Mouse (Mus musculus): ENCODE data around the gene Gm10570. TPM values are rescaled to one million over a fixed set of nuclear protein-coding genes. Genes with fewer than 3 reads are reported as not detected.

Gene Gm10570
- polyA plus RNA-seq, 1 experiment = 0.25 TPM

- peak overlapping the region; percentile 14; the same call in 1 of the 2 replicates for H3K27ac ChIP-seq (ENCODE audit: insufficient read depth, low read depth, low read length)
These were observed 18.9 kb upstream of the Gm10570 start for GRCm38 (mm10) chr4:130327366-130327765.

GRCm38 (mm10) chr4:130325446-130325845 lies 17.0 kb upstream of the Gm10570 start:
- DNase-seq = no peak
- Histone ChIP-seq H3K4me3 (ENCODE audit: insufficient read depth, low read depth, low read length) (no peak overlapping the region), H3K27ac (ENCODE audit: insufficient read depth, low read depth, low read length) (no peak overlapping the region), H3K36me3 (ENCODE audit: control insufficient read depth, insufficient read depth, low read length) (no peaks in the 10 kb centered on the region; the same call in 1 of the 2 replicates), H3K27me3 (replicated peaks; ENCODE audit: control insufficient read depth, insufficient read depth, low read length) (no peaks in the 10 kb centered on the region), H3K4me1 (ENCODE audit: control insufficient read depth, insufficient read depth, low read length) (peaks cover 6% of the 10 kb centered on the region; the same call in 1 of the 2 replicates)
- TF ChIP-seq CTCF (conservative IDR thresholded peaks at IDR 0.05; ENCODE audit: insufficient read depth, insufficient read length, low read depth, low read length) (no peak), POLR2A (IDR thresholded peaks at IDR 0.05; ENCODE audit: low read depth, low read length) (no peak)
- WGBS = 92% methylated on average over 2 of the region's 2 CpGs

More at GRCm38 (mm10) chr4:130327366-130327765, 18.9 kb upstream of the Gm10570 start:
- no peaks in the 10 kb centered on the region; the same call in 1 of the 2 replicates for H3K36me3 ChIP-seq (ENCODE audit: control insufficient read depth, insufficient read depth, low read length)
- H3K4me3 ChIP-seq (ENCODE audit: insufficient read depth, low read depth, low read length) = no peak overlapping the region
- H3K4me1 ChIP-seq (ENCODE audit: control insufficient read depth, insufficient read depth, low read length) = peaks cover 6% of the 10 kb centered on the region; the same call in 1 of the 2 replicates
- TF ChIP-seq POLR2A (IDR thresholded peaks at IDR 0.05; ENCODE audit: low read depth, low read length) = no peak
- 34% methylated on average over 9 of the region's 9 CpGs for WGBS
- no peak for DNase-seq
- no peaks in the 10 kb centered on the region for H3K27me3 ChIP-seq (replicated peaks; ENCODE audit: control insufficient read depth, insufficient read depth, low read length)

- peaks cover 8% of the 10 kb centered on the region; the same call in 1 of the 2 replicates for H3K4me1 ChIP-seq (ENCODE audit: control insufficient read depth, insufficient read depth, low read length)
- no peak for TF ChIP-seq POLR2A (IDR thresholded peaks at IDR 0.05; ENCODE audit: low read depth, low read length)
- no peak for TF ChIP-seq CTCF (conservative IDR thresholded peaks at IDR 0.05; ENCODE audit: insufficient read depth, insufficient read length, low read depth, low read length)
- H3K36me3 ChIP-seq (ENCODE audit: control insufficient read depth, insufficient read depth, low read length) = no peaks in the 10 kb centered on the region; the same call in 1 of the 2 replicates
- H3K27ac ChIP-seq (ENCODE audit: insufficient read depth, low read depth, low read length) = no peak overlapping the region
- 67% methylated on average over 5 of the region's 5 CpGs for WGBS
- H3K27me3 ChIP-seq (replicated peaks; ENCODE audit: control insufficient read depth, insufficient read depth, low read length) = no peaks in the 10 kb centered on the region
- no peak overlapping the region for H3K4me3 ChIP-seq (ENCODE audit: insufficient read depth, low read depth, low read length)
- DNase-seq = no peak
These were observed 15.1 kb upstream of the Gm10570 start for GRCm38 (mm10) chr4:130323607-130324006.

GRCm38 (mm10) chr4:130323165-130323564 lies 14.7 kb upstream of the Gm10570 start:
- WGBS = 75% methylated on average over 1 of the region's 1 CpGs
- Histone ChIP-seq H3K27me3 (replicated peaks; ENCODE audit: control insufficient read depth, insufficient read depth, low read length) (no peaks in the 10 kb centered on the region), H3K4me1 (ENCODE audit: control insufficient read depth, insufficient read depth, low read length) (peaks cover 11% of the 10 kb centered on the region; the same call in 1 of the 2 replicates), H3K36me3 (ENCODE audit: control insufficient read depth, insufficient read depth, low read length) (no peaks in the 10 kb centered on the region; the same call in 1 of the 2 replicates), H3K4me3 (ENCODE audit: insufficient read depth, low read depth, low read length) (no peak overlapping the region), H3K27ac (ENCODE audit: insufficient read depth, low read depth, low read length) (no peak overlapping the region)
- DNase-seq = no peak
- TF ChIP-seq POLR2A (IDR thresholded peaks at IDR 0.05; ENCODE audit: low read depth, low read length) (no peak), CTCF (conservative IDR thresholded peaks at IDR 0.05; ENCODE audit: insufficient read depth, insufficient read length, low read depth, low read length) (no peak)

GRCm38 (mm10) chr4:130322567-130322966 lies 14.1 kb upstream of the Gm10570 start:
- Histone ChIP-seq H3K4me1 (ENCODE audit: control insufficient read depth, insufficient read depth, low read length) (peaks cover 10% of the 10 kb centered on the region; the same call in 1 of the 2 replicates), H3K36me3 (ENCODE audit: control insufficient read depth, insufficient read depth, low read length) (no peaks in the 10 kb centered on the region; the same call in 1 of the 2 replicates), H3K27me3 (replicated peaks; ENCODE audit: control insufficient read depth, insufficient read depth, low read length) (no peaks in the 10 kb centered on the region), H3K4me3 (ENCODE audit: insufficient read depth, low read depth, low read length) (no peak overlapping the region), H3K27ac (ENCODE audit: insufficient read depth, low read depth, low read length) (no peak overlapping the region)
- TF ChIP-seq POLR2A (IDR thresholded peaks at IDR 0.05; ENCODE audit: low read depth, low read length) (no peak), CTCF (conservative IDR thresholded peaks at IDR 0.05; ENCODE audit: insufficient read depth, insufficient read length, low read depth, low read length) (no peak)
- no peak for DNase-seq
- 81% methylated on average over 7 of the region's 7 CpGs for WGBS

GRCm38 (mm10) chr4:130321640-130322039 lies 13.2 kb upstream of the Gm10570 start:
- WGBS = 85% methylated on average over 7 of the region's 7 CpGs
- H3K4me3 ChIP-seq (ENCODE audit: insufficient read depth, low read depth, low read length) = no peak overlapping the region
- no peaks in the 10 kb centered on the region; the same call in 1 of the 2 replicates for H3K36me3 ChIP-seq (ENCODE audit: control insufficient read depth, insufficient read depth, low read length)
- no peak overlapping the region for H3K27ac ChIP-seq (ENCODE audit: insufficient read depth, low read depth, low read length)
- peaks cover 10% of the 10 kb centered on the region; the same call in 1 of the 2 replicates for H3K4me1 ChIP-seq (ENCODE audit: control insufficient read depth, insufficient read depth, low read length)
- TF ChIP-seq POLR2A (IDR thresholded peaks at IDR 0.05; ENCODE audit: low read depth, low read length) (no peak), CTCF (conservative IDR thresholded peaks at IDR 0.05; ENCODE audit: insufficient read depth, insufficient read length, low read depth, low read length) (no peak)
- no peak for DNase-seq
- no peaks in the 10 kb centered on the region for H3K27me3 ChIP-seq (replicated peaks; ENCODE audit: control insufficient read depth, insufficient read depth, low read length)

GRCm38 (mm10) chr4:130319564-130319963 lies 11.1 kb upstream of the Gm10570 start:
- no peak for DNase-seq
- 94% methylated on average over 7 of the region's 7 CpGs for WGBS
- Histone ChIP-seq H3K27me3 (replicated peaks; ENCODE audit: control insufficient read depth, insufficient read depth, low read length) (no peaks in the 10 kb centered on the region), H3K36me3 (ENCODE audit: control insufficient read depth, insufficient read depth, low read length) (no peaks in the 10 kb centered on the region), H3K4me3 (ENCODE audit: insufficient read depth, low read depth, low read length) (no peak overlapping the region), H3K27ac (ENCODE audit: insufficient read depth, low read depth, low read length) (no peak overlapping the region), H3K4me1 (ENCODE audit: control insufficient read depth, insufficient read depth, low read length) (peaks cover 16% of the 10 kb centered on the region)
- TF ChIP-seq POLR2A (IDR thresholded peaks at IDR 0.05; ENCODE audit: low read depth, low read length) (no peak), CTCF (conservative IDR thresholded peaks at IDR 0.05; ENCODE audit: insufficient read depth, insufficient read length, low read depth, low read length) (no peak)

Data from kidney, adult 2 months (tissue).